Mouse (Mus musculus): ENCODE measurements around the gene 4430402I18Rik.

The 4430402I18Rik gene

DNA sequence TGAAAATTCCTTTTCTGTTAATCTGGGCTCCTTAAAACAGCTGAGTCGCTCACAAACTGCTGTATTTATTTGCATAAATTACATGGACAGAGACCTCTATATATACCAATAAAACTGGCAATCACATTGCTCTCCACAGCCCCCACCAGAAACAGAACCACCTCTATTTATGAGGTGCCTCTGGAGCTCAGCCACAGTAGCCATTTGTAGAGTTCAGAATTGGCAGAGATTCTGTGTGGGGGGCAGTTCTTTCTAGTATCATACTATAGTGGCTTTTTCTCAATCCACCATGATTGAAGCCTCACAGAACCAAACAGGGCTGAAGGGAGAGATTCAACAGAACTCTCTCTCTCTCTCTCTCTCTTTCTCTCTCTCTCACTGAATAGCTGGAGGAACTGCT, 71.0 kb downstream of the 4430402I18Rik start:
- no peak for DNase-seq

DNA sequence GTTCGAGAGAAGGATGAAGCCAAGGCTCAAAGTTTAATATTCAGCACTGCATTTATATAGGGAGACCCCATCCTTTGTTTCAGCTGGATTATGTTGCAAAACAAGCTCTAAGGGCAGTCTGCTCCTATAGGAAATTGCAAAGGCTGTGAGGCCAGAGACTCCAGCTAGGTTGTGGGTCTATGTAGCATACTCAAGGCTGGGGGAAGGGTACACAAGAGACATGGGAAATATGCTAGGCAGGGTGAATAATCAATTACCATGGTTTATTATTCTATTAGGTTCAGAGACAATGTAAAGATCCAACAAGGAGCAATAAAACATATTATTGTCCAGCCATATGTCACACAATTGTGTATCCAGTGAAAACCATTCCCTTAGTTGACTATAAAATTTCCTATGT, 75.7 kb downstream of the 4430402I18Rik start:
- DNase-seq: no peak

DNA sequence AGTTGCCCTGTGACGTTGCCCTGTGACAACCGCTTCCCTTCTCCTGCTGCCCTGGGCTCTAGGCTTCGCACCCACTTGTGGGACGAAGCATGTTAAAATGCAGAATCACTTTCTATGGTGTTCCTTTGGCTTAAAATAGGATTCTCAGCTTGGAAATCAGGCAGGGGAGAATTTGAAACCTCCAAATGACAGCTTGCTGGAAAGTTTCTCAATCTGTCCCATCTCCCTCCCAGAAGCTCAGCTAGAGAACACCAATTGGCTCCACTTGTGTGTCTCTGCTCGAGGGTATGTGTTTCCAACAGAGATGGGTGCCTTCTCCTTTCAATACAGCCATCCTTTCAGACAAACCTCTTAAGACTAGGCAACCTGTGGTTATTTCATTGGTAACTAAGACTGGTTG, 76.4 kb downstream of the 4430402I18Rik start:
- DNase-seq: no peak

GRCm38 (mm10) chr19:28889251-28889650, 78.3 kb downstream of the 4430402I18Rik start:
- no peak for DNase-seq

DNA sequence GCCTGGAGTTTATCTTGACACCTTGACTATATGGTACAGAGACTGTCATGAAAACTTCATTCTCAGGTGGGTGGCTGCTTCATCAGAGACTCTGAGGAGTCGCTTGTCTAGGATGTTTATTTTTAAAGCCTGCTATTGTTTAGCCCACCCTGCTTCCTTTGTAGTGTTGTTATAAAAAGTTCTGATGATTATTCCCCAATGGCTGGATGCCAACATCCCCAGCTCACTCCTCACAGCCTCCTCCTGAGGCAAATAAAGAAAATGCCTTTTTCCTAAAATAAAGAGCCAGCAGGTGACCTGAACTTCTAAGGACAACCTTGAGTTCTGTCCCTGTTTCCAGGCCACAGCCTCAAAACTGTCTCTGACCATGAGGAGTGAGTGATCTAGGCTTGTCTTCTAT, 79.1 kb downstream of the 4430402I18Rik start:
- no peak for DNase-seq

DNA sequence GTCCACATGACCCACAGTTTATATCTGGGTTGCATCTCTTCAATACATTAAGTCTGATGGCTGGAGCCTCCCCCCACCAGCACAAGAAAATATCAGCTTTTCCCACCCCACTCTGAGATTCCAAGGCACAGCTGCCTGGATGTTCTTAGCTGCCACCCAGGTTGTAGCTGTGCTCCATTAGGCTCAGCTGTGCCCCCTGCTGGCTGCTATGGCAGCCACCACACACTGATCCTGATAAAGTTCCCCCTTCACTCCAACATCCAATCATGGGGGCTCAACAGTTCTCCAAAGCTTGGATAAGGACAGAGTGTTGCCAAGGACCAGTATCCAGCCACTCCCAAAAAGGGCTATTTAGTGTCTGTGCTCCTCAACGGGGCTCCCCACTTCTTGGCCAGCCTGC, 84.5 kb downstream of the 4430402I18Rik start:
- DNase-seq: no peak

DNA sequence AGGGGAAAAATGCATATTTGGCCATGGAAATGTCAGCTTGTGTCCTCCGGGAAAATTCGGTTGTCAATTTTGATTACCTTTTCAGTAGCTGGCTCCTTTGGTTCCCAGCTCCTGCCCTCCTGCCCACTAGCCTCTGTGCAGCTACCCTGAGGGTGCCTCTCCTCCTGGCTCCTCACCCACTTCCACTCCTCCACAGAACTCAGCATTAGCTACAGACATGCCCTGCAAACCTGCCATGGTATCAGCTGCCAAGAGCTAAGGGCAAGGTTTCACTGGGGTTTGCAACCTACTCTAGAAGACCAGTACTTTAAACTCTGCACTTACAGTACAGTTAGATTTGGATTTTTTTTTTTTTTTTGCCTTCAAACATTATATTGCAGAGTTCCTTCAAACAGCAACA, 88.1 kb downstream of the 4430402I18Rik start:
- no peak for DNase-seq

DNA sequence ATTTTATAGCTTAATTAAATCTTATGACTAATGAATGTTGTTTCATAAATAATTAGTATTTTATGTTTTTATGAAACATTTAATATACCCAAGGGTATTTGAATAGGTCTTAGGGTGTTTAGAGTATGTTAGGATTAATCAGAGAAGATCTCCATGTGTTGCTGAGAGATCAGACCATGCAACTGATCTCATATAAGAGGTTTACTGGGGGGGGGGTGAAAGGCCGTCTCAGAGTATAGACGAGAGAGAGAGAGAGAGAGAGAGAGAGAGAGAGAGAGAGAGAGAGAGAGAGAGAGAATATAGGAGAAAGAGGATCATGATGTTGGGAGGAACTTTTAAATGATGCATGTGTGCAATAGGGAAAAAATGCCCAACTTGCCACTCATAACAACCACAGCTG, 97.2 kb downstream of the 4430402I18Rik start:
- DNase-seq: no peak

DNA sequence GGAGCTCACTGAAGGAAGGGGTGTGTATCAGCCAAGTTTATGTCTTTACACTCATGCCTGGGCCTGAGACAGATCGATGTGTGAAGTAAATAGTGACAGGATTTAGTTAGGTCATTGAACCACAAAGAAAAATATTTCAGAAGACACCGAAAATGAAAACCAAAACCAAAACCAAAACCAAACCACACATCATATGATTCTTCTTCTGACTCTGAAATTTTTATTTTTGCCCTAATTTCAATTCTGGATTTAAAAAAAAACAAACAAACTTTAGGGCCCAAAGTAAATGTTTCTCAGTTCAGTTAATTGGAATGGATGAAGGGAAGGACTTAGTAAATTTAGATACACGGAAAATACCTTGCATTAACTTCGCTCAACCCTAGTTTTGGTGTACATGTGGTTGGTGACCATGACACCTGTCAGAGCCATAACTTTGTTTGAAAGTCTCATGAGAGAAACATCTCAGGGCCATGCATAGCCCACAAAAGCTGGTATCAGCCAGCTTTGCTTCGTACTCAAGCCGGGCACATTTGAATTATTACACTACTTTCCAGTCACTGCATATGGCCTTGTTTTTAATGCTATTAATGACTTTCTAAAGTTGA, 98.2 kb downstream of the 4430402I18Rik start:
- no peak for DNase-seq

DNA sequence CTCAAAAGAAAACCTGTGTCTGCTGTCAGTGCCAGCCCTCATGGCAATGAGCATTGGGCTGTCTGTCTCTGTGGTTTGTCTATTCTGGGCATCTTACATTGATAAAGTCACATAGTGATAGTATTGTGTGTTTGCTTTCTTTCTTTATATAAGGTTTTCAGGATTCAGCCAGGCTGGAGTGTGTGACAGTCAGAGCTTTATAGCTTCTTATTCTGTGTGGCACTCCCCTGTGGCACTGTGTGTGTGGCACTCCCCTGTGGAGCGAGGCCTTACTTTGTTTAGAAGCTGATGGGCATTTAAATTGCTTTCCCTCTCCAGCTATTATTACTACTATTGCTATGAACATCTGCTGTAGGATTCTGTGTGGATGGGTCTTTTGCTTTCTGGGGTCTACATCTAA, 102.1 kb downstream of the 4430402I18Rik start:
- no peak for DNase-seq

GRCm38 (mm10) chr19:28864981-28865380, 102.6 kb downstream of the 4430402I18Rik start:
- no peak for DNase-seq

GRCm38 (mm10) chr19:28863626-28864025, 104.0 kb downstream of the 4430402I18Rik start:
- DNase-seq: no peak

GRCm38 (mm10) chr19:28860246-28860645, 107.4 kb downstream of the 4430402I18Rik start:
- no peak for DNase-seq

DNA sequence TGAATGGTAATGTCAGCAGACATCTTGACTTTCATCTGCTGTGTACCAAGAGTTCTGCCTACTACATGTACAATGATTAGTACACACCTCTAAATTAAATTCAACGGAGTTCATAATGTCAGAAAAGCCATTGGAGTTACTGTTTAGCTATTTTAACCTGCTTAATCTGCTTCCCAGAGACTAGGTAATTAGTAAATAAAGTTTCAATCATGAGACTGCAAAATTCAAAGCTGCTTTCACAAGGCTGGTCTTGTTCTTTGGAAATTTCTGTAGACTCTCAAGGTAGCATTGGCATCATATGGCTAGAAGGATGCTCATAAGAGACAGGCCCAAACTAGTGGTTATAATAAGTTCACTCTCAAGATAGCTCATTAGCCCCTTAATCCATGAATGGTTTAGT, 112.8 kb downstream of the 4430402I18Rik start:
- DNase-seq: no peak

DNA sequence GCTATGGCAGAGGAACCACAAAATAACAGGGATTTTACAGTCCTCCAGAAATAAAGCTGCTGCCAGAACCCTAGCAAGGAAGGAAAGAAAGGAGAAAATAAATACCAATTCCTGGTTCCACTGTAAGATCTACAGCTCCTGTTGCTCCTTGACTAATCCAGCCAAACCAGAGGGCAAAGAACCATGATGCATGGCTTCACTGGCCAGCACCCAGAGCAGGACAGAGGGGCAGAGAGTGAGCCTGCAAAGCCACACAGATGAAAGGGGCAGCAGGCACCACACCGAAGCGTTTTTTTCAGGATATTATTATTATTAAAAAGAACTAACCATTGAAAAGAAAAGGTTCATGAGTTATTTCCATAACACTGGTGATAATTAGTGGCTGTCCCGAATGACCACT, 115.6 kb downstream of the 4430402I18Rik start:
- DNase-seq: no peak

- no peak for DNase-seq
Observed at GRCm38 (mm10) chr19:28850510-28850909, 117.1 kb downstream of the 4430402I18Rik start.

DNA sequence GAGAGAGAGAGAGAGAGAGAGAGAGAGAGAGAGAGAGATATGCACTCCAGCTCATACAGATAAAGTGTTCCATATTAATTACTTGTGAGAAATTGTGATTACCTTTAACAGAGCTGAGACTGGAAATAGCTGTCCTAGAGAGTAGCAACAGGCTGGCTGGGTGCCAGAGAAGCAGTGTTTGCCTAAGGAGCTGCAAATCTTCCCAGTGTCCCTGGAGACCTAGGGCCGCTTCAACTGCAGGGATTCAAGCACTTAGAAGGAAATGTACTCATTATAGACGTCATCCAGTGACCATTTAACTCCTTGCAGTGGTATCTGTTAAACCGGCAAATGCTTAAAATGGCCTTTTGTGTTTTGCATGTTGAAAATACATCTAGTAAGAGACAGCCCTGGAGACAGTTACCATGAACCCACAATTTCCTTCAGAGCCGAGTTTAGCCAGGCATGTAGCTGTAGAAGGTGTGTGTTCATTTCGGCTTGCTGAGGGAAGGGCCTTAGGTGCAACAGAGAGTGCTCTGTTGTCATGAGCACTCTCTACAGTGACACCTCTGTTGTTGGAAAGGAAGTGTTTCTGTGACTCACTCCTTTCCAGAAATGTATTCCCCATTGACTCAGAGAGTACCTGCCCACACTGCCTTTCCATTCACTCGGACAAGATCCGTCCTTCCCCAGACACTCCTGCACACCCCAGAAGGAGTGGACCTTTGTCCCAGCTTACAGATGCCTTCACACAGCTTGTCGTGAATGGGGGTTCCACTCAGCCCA, 122.5 kb downstream of the 4430402I18Rik start:
- DNase-seq: no peak

Data from right cerebral cortex, postnatal 25 days (tissue).